Mouse (Mus musculus): ENCODE data around the gene Ecm1. TPM values are rescaled to one million over a fixed set of nuclear protein-coding genes. Genes with fewer than 3 reads are reported as not detected.

Gene Ecm1
- polyA plus RNA-seq, 1 experiment: 494 TPM

GRCm38 (mm10) chr3:95686492-95687167, 52.7 kb downstream of the Ecm1 start:
- DNase-seq: no peak
- Histone ChIP-seq H3K4me1 (ENCODE audit: control insufficient read depth, insufficient read depth, low read length) (no peaks in the 10 kb centered on the region; the same call in 1 of the 2 replicates), H3K27me3 (replicated peaks; ENCODE audit: control insufficient read depth, insufficient read depth, low read length) (no peaks in the 10 kb centered on the region), H3K36me3 (ENCODE audit: control insufficient read depth, insufficient read depth, low read length) (no peaks in the 10 kb centered on the region), H3K27ac (ENCODE audit: insufficient read depth, low read depth, low read length) (no peak overlapping the region), H3K4me3 (ENCODE audit: insufficient read depth, low read depth, low read length) (no peak overlapping the region)
- 60% methylated on average over 10 of the region's 10 CpGs for WGBS
- TF ChIP-seq POLR2A (IDR thresholded peaks at IDR 0.05; ENCODE audit: low read depth, low read length) (no peak), CTCF (conservative IDR thresholded peaks at IDR 0.05; ENCODE audit: insufficient read depth, insufficient read length, low read depth, low read length) (no peak)

GRCm38 (mm10) chr3:95685701-95686100, 53.7 kb downstream of the Ecm1 start:
- no peak for DNase-seq

GRCm38 (mm10) chr3:95685301-95685700, 54.1 kb downstream of the Ecm1 start:
- Histone ChIP-seq H3K36me3 (ENCODE audit: control insufficient read depth, insufficient read depth, low read length) (no peaks in the 10 kb centered on the region), H3K4me1 (ENCODE audit: control insufficient read depth, insufficient read depth, low read length) (no peaks in the 10 kb centered on the region; the same call in 1 of the 2 replicates), H3K27ac (ENCODE audit: insufficient read depth, low read depth, low read length) (no peak overlapping the region), H3K27me3 (replicated peaks; ENCODE audit: control insufficient read depth, insufficient read depth, low read length) (no peaks in the 10 kb centered on the region), H3K4me3 (ENCODE audit: insufficient read depth, low read depth, low read length) (no peak overlapping the region)
- no peak for DNase-seq
- 83% methylated on average over 4 of the region's 4 CpGs for WGBS
- TF ChIP-seq POLR2A (IDR thresholded peaks at IDR 0.05; ENCODE audit: low read depth, low read length): no peak
- no peak for TF ChIP-seq CTCF (conservative IDR thresholded peaks at IDR 0.05; ENCODE audit: insufficient read depth, insufficient read length, low read depth, low read length)

More at GRCm38 (mm10) chr3:95685701-95686100, 53.7 kb downstream of the Ecm1 start:
- no peak for TF ChIP-seq POLR2A (IDR thresholded peaks at IDR 0.05; ENCODE audit: low read depth, low read length)
- Histone ChIP-seq H3K4me1 (ENCODE audit: control insufficient read depth, insufficient read depth, low read length) (no peaks in the 10 kb centered on the region; the same call in 1 of the 2 replicates), H3K36me3 (ENCODE audit: control insufficient read depth, insufficient read depth, low read length) (no peaks in the 10 kb centered on the region), H3K4me3 (ENCODE audit: insufficient read depth, low read depth, low read length) (no peak overlapping the region), H3K27ac (ENCODE audit: insufficient read depth, low read depth, low read length) (no peak overlapping the region), H3K27me3 (replicated peaks; ENCODE audit: control insufficient read depth, insufficient read depth, low read length) (no peaks in the 10 kb centered on the region)
- 77% methylated on average over 2 of the region's 2 CpGs for WGBS

- TF ChIP-seq CTCF (conservative IDR thresholded peaks at IDR 0.05; ENCODE audit: insufficient read depth, insufficient read length, low read depth, low read length) (no peak), POLR2A (IDR thresholded peaks at IDR 0.05; ENCODE audit: low read depth, low read length) (no peak)
- Histone ChIP-seq H3K27me3 (replicated peaks; ENCODE audit: control insufficient read depth, insufficient read depth, low read length) (no peaks in the 10 kb centered on the region), H3K4me1 (ENCODE audit: control insufficient read depth, insufficient read depth, low read length) (no peaks in the 10 kb centered on the region; the same call in 1 of the 2 replicates), H3K4me3 (ENCODE audit: insufficient read depth, low read depth, low read length) (no peak overlapping the region), H3K27ac (ENCODE audit: insufficient read depth, low read depth, low read length) (no peak overlapping the region), H3K36me3 (ENCODE audit: control insufficient read depth, insufficient read depth, low read length) (no peaks in the 10 kb centered on the region)
- no peak for DNase-seq
- WGBS: 61% methylated on average over 7 of the region's 8 CpGs
Observed at GRCm38 (mm10) chr3:95684846-95685245, 54.5 kb downstream of the Ecm1 start.

Other genes starting within 250 kb of the Ecm1 start
- 6.5 and 8.2 TPM in 2 replicates for gene Ctsk, start 240.3 kb downstream of the Ecm1 start, polyA plus RNA-seq (2012; rRNA removed)
- gene Ctss, start 212.8 kb downstream of the Ecm1 start, polyA plus RNA-seq (2012; rRNA removed): 8.2 and 18.1 TPM in 2 replicates
- gene Hormad1, start 179.9 kb downstream of the Ecm1 start, polyA plus RNA-seq (2012; rRNA removed): not detected in 2 replicates
- 7.6 and 10.4 TPM in 2 replicates for gene Golph3l, start 150.6 kb downstream of the Ecm1 start, polyA plus RNA-seq (2012; rRNA removed)
- 9.9 and 13.2 TPM in 2 replicates for gene Ensa, start 114.6 kb downstream of the Ecm1 start, polyA plus RNA-seq (2012; rRNA removed)
- gene Mcl1, start 80.8 kb downstream of the Ecm1 start, polyA plus RNA-seq (2012; rRNA removed): 31.9 and 43.0 TPM in 2 replicates
- gene Adamtsl4, start 51.7 kb downstream of the Ecm1 start, polyA plus RNA-seq (2012; rRNA removed): 5.2 and 6.0 TPM in 2 replicates
- gene Tars2, start 20.6 kb upstream of the Ecm1 start, polyA plus RNA-seq (2012; rRNA removed): 28.2 and 29.3 TPM in 2 replicates
- gene Rprd2, start 79.3 kb upstream of the Ecm1 start, polyA plus RNA-seq (2012; rRNA removed): 12.6 and 13.9 TPM in 2 replicates
- 12.4 and 14.6 TPM in 2 replicates for gene Prpf3, start 116.3 kb upstream of the Ecm1 start, polyA plus RNA-seq (2012; rRNA removed)
- 172 and 274 TPM in 2 replicates for gene Mrps21, start 131.9 kb upstream of the Ecm1 start, polyA plus RNA-seq (2012; rRNA removed)
- gene Ciart, start 142.7 kb upstream of the Ecm1 start, polyA plus RNA-seq (2012; rRNA removed): 5.1 and 6.0 TPM in 2 replicates
- 5.7 and 8.1 TPM in 2 replicates for gene BC028528, start 152.4 kb upstream of the Ecm1 start, polyA plus RNA-seq (2012; rRNA removed)
- 177 and 182 TPM in 2 replicates for gene Aph1a, start 154.4 kb upstream of the Ecm1 start, polyA plus RNA-seq (2012; rRNA removed)
- 206 TPM in 2 replicates for gene Car14, start 165.1 kb upstream of the Ecm1 start, polyA plus RNA-seq (2012; rRNA removed)
- 13.0 and 18.5 TPM in 2 replicates for gene Anp32e, start 189.7 kb upstream of the Ecm1 start, polyA plus RNA-seq (2012; rRNA removed)

Measured in kidney, adult 2 months (tissue).